Mouse (Mus musculus): Measurements from ENCODE around the gene Xxylt1. TPM values are rescaled to one million over a fixed set of nuclear protein-coding genes. Genes with fewer than 3 reads are reported as not detected.

Xxylt1 gene
- polyA plus RNA-seq, 1 experiment from 2014 or later: 26.8 TPM

DNA sequence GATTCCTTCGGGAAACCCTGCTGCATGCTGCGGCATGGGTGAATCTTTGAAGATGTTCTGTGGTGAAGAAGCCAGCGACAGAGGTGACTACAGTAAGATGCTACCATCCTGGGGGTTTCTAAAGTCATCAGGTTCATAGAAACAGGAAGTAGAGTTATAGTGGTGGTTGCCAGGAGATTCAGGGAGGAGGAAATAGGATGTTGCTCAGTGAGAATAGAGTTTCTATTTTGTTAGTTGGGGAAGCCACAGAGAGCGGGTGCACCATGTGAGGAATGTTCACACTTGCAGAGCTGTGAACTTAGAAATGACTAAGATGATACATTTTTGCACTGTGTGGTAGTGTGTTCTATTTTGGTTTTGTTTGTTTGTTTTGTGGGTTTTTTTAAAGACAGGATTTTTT, 133.0 kb downstream of the Xxylt1 start:
- Histone ChIP-seq H3K4me2 (no peak overlapping the region), H3K4me3 (ENCODE audit: low read depth, low read length) (no peak overlapping the region), H3K4me1 (ENCODE audit: insufficient read depth) (no peaks in the 10 kb centered on the region), H3K27me3 (ENCODE audit: insufficient read depth, low read length) (no peaks in the 10 kb centered on the region), H3K27ac (ENCODE audit: low read depth) (no peak overlapping the region), H3K36me3 (ENCODE audit: insufficient read depth) (no peaks in the 10 kb centered on the region), H3K9ac (no peak overlapping the region), H3K9me3 (ENCODE audit: low read depth, low read length) (no peaks in the 10 kb centered on the region)
- 87% methylated on average over 4 of the region's 4 CpGs for WGBS
- TF ChIP-seq CTCF (IDR thresholded peaks at IDR 0.05; ENCODE audit: low read depth): no peak
- DNase-seq: no peak
- ATAC-seq (ENCODE audit: insufficient read depth): no peak

DNA sequence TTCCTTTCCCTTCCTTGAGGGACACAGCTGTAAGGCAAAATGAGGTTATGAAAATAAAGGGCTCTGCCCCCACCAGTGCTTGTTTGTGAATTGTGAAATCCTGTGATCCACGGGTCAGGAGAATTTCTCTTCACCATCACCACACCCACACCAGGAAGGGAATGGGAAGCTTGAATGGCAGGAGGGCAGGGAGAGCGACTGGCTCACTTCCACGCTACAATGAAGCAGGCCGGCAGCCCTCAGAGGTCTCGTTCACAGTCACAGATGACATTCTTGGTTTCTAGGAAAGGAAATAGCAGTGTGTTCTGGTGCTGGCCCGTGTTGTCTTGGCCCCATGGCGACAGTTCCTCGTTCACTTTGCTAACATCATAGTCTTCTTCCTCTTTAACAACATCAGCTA, 136.3 kb downstream of the Xxylt1 start:
- DNase-seq (no peak), ATAC-seq (ENCODE audit: insufficient read depth) (no peak)
- no peaks in the 10 kb centered on the region for H3K9me3 ChIP-seq (ENCODE audit: low read depth, low read length)
- H3K4me1 ChIP-seq (ENCODE audit: insufficient read depth): no peaks in the 10 kb centered on the region
- H3K4me2 ChIP-seq: no peak overlapping the region
- H3K36me3 ChIP-seq (ENCODE audit: insufficient read depth): no peaks in the 10 kb centered on the region
- H3K27ac ChIP-seq (ENCODE audit: low read depth): no peak overlapping the region; the same call in 1 of the 2 replicates
- TF ChIP-seq CTCF (IDR thresholded peaks at IDR 0.05; ENCODE audit: low read depth): no peak
- H3K4me3 ChIP-seq (ENCODE audit: low read depth, low read length): no peak overlapping the region
- H3K9ac ChIP-seq: no peak overlapping the region
- 59% methylated on average over 8 of the region's 8 CpGs for WGBS
- H3K27me3 ChIP-seq (ENCODE audit: insufficient read depth, low read length): no peaks in the 10 kb centered on the region

DNA sequence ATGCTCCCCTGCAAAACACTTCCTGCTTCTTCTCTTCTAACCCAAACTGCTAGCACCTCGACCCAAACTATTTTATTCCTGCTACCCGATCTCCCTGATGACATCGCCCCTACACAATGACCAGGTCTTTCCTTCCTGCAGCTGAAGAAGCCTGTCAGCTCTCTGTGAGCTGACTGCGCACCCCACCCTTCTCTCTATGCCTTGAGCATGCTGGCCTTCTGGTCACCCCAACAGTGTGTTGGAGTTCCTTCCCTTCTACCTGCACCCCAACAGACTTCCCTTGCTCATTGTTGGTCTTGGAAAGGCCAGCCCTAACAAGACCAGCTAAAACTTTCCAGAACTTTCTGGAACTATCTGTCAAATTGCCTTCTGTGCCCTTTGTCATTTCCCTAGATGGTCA, 137.3 kb downstream of the Xxylt1 start:
- H3K27ac ChIP-seq (ENCODE audit: low read depth): no peak overlapping the region
- no peaks in the 10 kb centered on the region for H3K27me3 ChIP-seq (ENCODE audit: insufficient read depth, low read length)
- no peaks in the 10 kb centered on the region for H3K36me3 ChIP-seq (ENCODE audit: insufficient read depth)
- no peak for DNase-seq
- 69% methylated on average over 4 of the region's 4 CpGs for WGBS
- no peak overlapping the region for H3K4me3 ChIP-seq (ENCODE audit: low read depth, low read length)
- H3K9ac ChIP-seq: no peak overlapping the region
- no peaks in the 10 kb centered on the region for H3K9me3 ChIP-seq (ENCODE audit: low read depth, low read length)
- H3K4me2 ChIP-seq: no peak overlapping the region
- no peaks in the 10 kb centered on the region for H3K4me1 ChIP-seq (ENCODE audit: insufficient read depth)
- no peak for TF ChIP-seq CTCF (IDR thresholded peaks at IDR 0.05; ENCODE audit: low read depth)
- ATAC-seq (ENCODE audit: insufficient read depth): no peak

DNA sequence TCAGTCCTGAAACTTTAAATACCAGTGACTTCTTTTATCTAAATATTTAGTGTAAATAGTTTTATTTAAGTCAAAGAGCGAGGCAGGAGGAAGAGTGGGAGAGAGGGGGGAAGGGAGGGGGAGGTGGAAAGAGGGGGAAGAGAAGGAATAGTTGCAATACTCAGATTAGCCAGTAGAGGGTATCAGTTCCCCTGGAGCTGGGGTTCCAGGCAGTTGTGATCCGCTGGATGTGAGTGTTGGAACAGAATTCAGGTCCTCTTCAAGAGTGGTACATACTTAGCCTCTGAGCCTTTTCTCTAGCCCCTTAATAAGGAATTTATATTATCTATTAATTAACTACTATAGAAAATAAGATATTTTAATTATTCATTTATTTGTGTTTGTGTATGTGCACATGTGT, 140.5 kb downstream of the Xxylt1 start:
- H3K4me1 ChIP-seq (ENCODE audit: insufficient read depth): no peaks in the 10 kb centered on the region
- DNase-seq (peak; percentile 51), ATAC-seq (ENCODE audit: insufficient read depth) (no peak)
- peak; percentile 54 for TF ChIP-seq CTCF (IDR thresholded peaks at IDR 0.05; ENCODE audit: low read depth)
- no peak overlapping the region for H3K27ac ChIP-seq (ENCODE audit: low read depth)
- no peak overlapping the region for H3K4me3 ChIP-seq (ENCODE audit: low read depth, low read length)
- no peak overlapping the region for H3K4me2 ChIP-seq
- WGBS: 70% methylated on average over 2 of the region's 2 CpGs
- H3K36me3 ChIP-seq (ENCODE audit: insufficient read depth): no peaks in the 10 kb centered on the region
- no peaks in the 10 kb centered on the region for H3K27me3 ChIP-seq (ENCODE audit: insufficient read depth, low read length)
- H3K9ac ChIP-seq: no peak overlapping the region
- no peaks in the 10 kb centered on the region for H3K9me3 ChIP-seq (ENCODE audit: low read depth, low read length)

DNA sequence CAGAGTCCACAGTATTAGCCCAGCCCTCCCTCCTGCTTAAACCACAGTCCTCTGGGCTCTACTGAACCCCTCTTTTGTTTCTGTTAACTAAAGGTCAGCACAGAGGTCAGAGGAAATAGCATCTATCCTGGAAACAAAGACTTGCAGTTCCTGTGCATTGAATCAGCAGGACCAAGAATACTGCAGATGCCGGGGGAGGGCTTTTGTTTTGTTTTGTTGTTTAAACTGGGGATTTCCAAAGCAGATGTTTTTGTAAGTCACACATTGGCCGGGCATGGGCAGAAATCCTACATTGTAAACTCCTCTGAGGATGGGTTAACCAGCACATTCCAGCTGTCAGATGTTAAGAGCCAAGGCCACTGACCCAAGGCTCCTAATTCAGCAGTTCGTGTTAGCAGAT, 141.3 kb downstream of the Xxylt1 start:
- 8% methylated on average over 3 of the region's 3 CpGs for WGBS
- peak; percentile 60 for ATAC-seq (ENCODE audit: insufficient read depth)

DNA sequence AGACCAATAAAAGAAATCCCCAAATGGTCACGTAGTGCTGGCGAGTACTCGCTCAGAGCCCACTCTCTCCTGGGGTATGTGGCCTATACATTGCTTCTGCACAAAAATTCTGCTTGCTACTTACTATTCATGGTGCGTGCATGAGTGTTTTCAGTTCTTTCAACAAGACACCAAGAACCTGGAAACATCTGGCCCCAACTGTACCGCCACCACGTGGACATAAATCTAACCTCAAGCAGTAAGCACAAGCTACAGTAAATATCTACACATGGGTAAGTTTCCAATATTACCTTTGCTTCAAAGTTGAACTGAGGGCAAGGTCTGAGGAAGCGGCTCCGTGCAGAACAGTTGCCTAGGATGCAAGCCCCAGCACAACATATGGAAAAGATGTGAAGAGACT, 142.0 kb downstream of the Xxylt1 start:
- Histone ChIP-seq H3K4me2 (no peak overlapping the region), H3K36me3 (ENCODE audit: insufficient read depth) (no peaks in the 10 kb centered on the region), H3K4me1 (ENCODE audit: insufficient read depth) (0 out of 2 replicates have a peak, but pooled peaks cover 3% of the 10 kb centered on the region), H3K9me3 (ENCODE audit: low read depth, low read length) (no peaks in the 10 kb centered on the region), H3K9ac (no peak overlapping the region), H3K4me3 (ENCODE audit: low read depth, low read length) (no peak overlapping the region), H3K27ac (ENCODE audit: low read depth) (no peak overlapping the region), H3K27me3 (ENCODE audit: insufficient read depth, low read length) (no peaks in the 10 kb centered on the region)
- 84% methylated on average over 8 of the region's 8 CpGs for WGBS
- DNase-seq (peak; percentile 46), ATAC-seq (ENCODE audit: insufficient read depth) (no peak)
- TF ChIP-seq CTCF (IDR thresholded peaks at IDR 0.05; ENCODE audit: low read depth): peak; percentile 37

More for the DNA sequence above, 141.3 kb downstream of the Xxylt1 start:
- no peak overlapping the region for H3K9ac ChIP-seq
- no peak overlapping the region for H3K4me2 ChIP-seq
- H3K27me3 ChIP-seq (ENCODE audit: insufficient read depth, low read length): no peaks in the 10 kb centered on the region
- no peaks in the 10 kb centered on the region for H3K36me3 ChIP-seq (ENCODE audit: insufficient read depth)
- H3K4me1 ChIP-seq (ENCODE audit: insufficient read depth): 0 out of 2 replicates have a peak, but pooled peaks cover 3% of the 10 kb centered on the region
- H3K9me3 ChIP-seq (ENCODE audit: low read depth, low read length): no peaks in the 10 kb centered on the region
- H3K27ac ChIP-seq (ENCODE audit: low read depth): no peak overlapping the region
- TF ChIP-seq CTCF (IDR thresholded peaks at IDR 0.05; ENCODE audit: low read depth): no peak
- peak; percentile 83 for DNase-seq
- H3K4me3 ChIP-seq (ENCODE audit: low read depth, low read length): no peak overlapping the region

DNA sequence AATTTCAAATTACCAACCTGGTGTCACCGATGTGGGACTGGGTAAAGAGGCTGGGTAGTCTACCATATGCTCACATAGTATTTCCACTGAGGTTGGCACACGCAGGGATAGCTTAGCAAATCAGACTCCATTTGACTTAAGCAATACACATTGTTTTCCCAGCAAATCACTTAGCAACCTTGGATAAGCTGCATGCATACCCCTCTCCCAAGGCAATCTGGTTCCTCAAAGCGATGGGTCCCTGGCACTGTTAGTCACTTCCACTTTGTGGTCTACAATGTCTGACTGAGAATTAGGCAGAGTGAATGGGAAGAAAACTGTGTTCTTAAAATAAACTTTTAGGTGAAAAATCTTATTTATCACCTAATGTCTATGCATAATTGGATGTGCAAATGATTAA, 142.6 kb downstream of the Xxylt1 start:
- Histone ChIP-seq H3K4me3 (ENCODE audit: low read depth, low read length) (no peak overlapping the region), H3K9ac (no peak overlapping the region), H3K4me1 (ENCODE audit: insufficient read depth) (0 out of 2 replicates have a peak, but pooled peaks cover 3% of the 10 kb centered on the region), H3K27me3 (ENCODE audit: insufficient read depth, low read length) (no peaks in the 10 kb centered on the region), H3K27ac (ENCODE audit: low read depth) (no peak overlapping the region), H3K4me2 (no peak overlapping the region), H3K9me3 (ENCODE audit: low read depth, low read length) (no peaks in the 10 kb centered on the region), H3K36me3 (ENCODE audit: insufficient read depth) (no peaks in the 10 kb centered on the region)
- 92% methylated on average over 3 of the region's 3 CpGs for WGBS
- DNase-seq (no peak), ATAC-seq (ENCODE audit: insufficient read depth) (no peak)
- no peak for TF ChIP-seq CTCF (IDR thresholded peaks at IDR 0.05; ENCODE audit: low read depth)

DNA sequence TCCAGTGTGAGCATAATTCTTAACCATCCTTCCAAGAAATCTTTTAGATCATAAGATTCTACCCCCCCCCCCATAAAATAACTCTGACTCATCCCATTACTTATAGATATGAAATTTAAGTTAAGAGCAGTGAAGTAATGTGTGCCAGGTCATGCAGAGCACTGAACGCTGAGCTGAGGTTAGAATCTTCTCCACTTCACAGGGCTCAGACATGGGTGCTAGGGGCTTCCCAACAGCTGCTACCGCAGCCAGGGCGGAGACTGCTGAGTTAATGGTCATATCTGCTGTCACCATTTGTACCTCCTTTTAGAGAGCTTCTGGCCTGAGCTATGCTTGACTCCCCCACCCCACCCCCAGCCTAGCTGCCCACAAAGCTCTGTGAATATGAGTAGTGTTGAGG, 143.6 kb downstream of the Xxylt1 start:
- no peak overlapping the region for H3K9ac ChIP-seq
- H3K4me2 ChIP-seq: no peak overlapping the region
- H3K4me3 ChIP-seq (ENCODE audit: low read depth, low read length): no peak overlapping the region
- H3K27ac ChIP-seq (ENCODE audit: low read depth): no peak overlapping the region
- DNase-seq (no peak), ATAC-seq (ENCODE audit: insufficient read depth) (no peak)
- no peak for TF ChIP-seq CTCF (IDR thresholded peaks at IDR 0.05; ENCODE audit: low read depth)
- H3K27me3 ChIP-seq (ENCODE audit: insufficient read depth, low read length): no peaks in the 10 kb centered on the region
- no peaks in the 10 kb centered on the region for H3K9me3 ChIP-seq (ENCODE audit: low read depth, low read length)
- H3K4me1 ChIP-seq (ENCODE audit: insufficient read depth): 0 out of 2 replicates have a peak, but pooled peaks cover 3% of the 10 kb centered on the region
- WGBS: 86% methylated on average over 3 of the region's 3 CpGs
- H3K36me3 ChIP-seq (ENCODE audit: insufficient read depth): no peaks in the 10 kb centered on the region

Data from lung, embryonic 14.5 days (tissue).